Mouse (Mus musculus) common myeloid progenitor, adult 5-6 weeks (primary cell): ENCODE measurements around the gene Cnot3. TPM values are rescaled to one million over a fixed set of nuclear protein-coding genes. Genes with fewer than 3 reads are reported as not detected.
A peak's percentile ranks its signal among the peaks of the same experiment; 100 is the strongest.

ENCODE experiments used
- ATAC-seq: replicated peaks from 2 replicates; pipeline ENCODE4 v1.8.0; 2016; ENCODE audit warnings: low read depth, mild to moderate bottlenecking, moderate TSS enrichment, inconsistent platforms; ENCODE audit not compliant: poor library complexity, severe bottlenecking
- total RNA-seq: library from RNA; stranded (forward); fragments of 200-1000, 187-1606 nt; gene quantifications from 2 replicates; pipeline ENCODE4 v1.2.3, GENCODE M21; 2017

Gene Cnot3
- total RNA-seq = 22.7 and 48.4 TPM in 2 replicates

- peak; percentile 88 for ATAC-seq
Observed at GRCm38 (mm10) chr7:3644672-3645487, at the start of gene Cnot3. Cnot3 (plus strand) TSS chr7:3645268.

- ATAC-seq = peak; percentile 76
Observed at GRCm38 (mm10) chr7:3597755-3598154, 47.3 kb upstream of the Cnot3 start.

- ATAC-seq = peak; percentile 87
Observed at GRCm38 (mm10) chr7:3601119-3601518, 43.9 kb upstream of the Cnot3 start.

- peak; percentile 66 for ATAC-seq
Observed at GRCm38 (mm10) chr7:3606798-3607197, 38.3 kb upstream of the Cnot3 start.

GRCm38 (mm10) chr7:3607391-3607790, 37.7 kb upstream of the Cnot3 start:
- ATAC-seq = no peak

GRCm38 (mm10) chr7:3608668-3609067, 36.4 kb upstream of the Cnot3 start:
- no peak for ATAC-seq

- peak; percentile 40 for ATAC-seq
Observed at GRCm38 (mm10) chr7:3609082-3609481, 36.0 kb upstream of the Cnot3 start.

- peak; percentile 78 for ATAC-seq
Observed at GRCm38 (mm10) chr7:3610437-3610836, 34.6 kb upstream of the Cnot3 start.

- 0 out of 2 replicates have a peak, but pooled peaks have one; percentile 18 for ATAC-seq
Observed at GRCm38 (mm10) chr7:3611006-3611405, 34.1 kb upstream of the Cnot3 start.

GRCm38 (mm10) chr7:3614021-3614420, 31.0 kb upstream of the Cnot3 start:
- no peak for ATAC-seq

- no peak for ATAC-seq
Observed at GRCm38 (mm10) chr7:3616057-3616388, 29.0 kb upstream of the Cnot3 start, which contains the start of gene Oscar. Oscar (minus strand) TSS chr7:3616157.

GRCm38 (mm10) chr7:3616389-3617241, 28.5 kb upstream of the Cnot3 start:
- ATAC-seq = no peak

GRCm38 (mm10) chr7:3617242-3617995, 27.6 kb upstream of the Cnot3 start, which contains the start of gene Ndufa3:
Ndufa3 (plus strand) TSS chr7:3617373.
- peak; percentile 99 for ATAC-seq

GRCm38 (mm10) chr7:3629030-3629429, 16.0 kb upstream of the Cnot3 start:
- ATAC-seq = no peak

- peak; percentile 91 for ATAC-seq
Observed at GRCm38 (mm10) chr7:3629543-3630477, 15.3 kb upstream of the Cnot3 start, which contains the start of the genes Tfpt and Prpf31. Tfpt (minus strand) TSS chr7:3629929. Prpf31 (plus strand) TSS chr7:3629985.

- ATAC-seq = 0 out of 2 replicates have a peak, but pooled peaks have one; percentile 10
Observed at GRCm38 (mm10) chr7:3630478-3630815, 14.6 kb upstream of the Cnot3 start.

- ATAC-seq = no peak
Observed at GRCm38 (mm10) chr7:3643412-3643811, 1.7 kb upstream of the Cnot3 start.

GRCm38 (mm10) chr7:3643843-3644242, 1.2 kb upstream of the Cnot3 start:
- ATAC-seq = no peak

GRCm38 (mm10) chr7:3644348-3644671, 758 bp upstream of the Cnot3 start:
- no peak for ATAC-seq
